Mouse (Mus musculus) granulocyte monocyte progenitor cell, adult 5-6 weeks (primary cell): ENCODE data around the gene Txlng. TPM values are rescaled to one million over a fixed set of nuclear protein-coding genes. Genes with fewer than 3 reads are reported as not detected.
"Not testable (repeated sequence)": the region's sequence is repeated elsewhere in the genome, so short reads cannot be mapped to it uniquely, and the experiment has no call there.

Experiments used
- ATAC-seq: replicated peaks from 2 replicates; pipeline ENCODE4 v1.8.0; 2016; ENCODE audit warnings: mild to moderate bottlenecking, moderate TSS enrichment, inconsistent platforms; ENCODE audit not compliant: poor library complexity, severe bottlenecking
- total RNA-seq, 2 experiments: library from RNA; stranded (forward) in 1 of 2; stranded (reverse) in 1 of 2; fragments of 200-712, 200-1000 nt in 1 of 2; fragments of >200 nt in 1 of 2; fragmentation: Nextera tagmentation in 1 of 2; gene quantifications; 2 replicates each; pipeline ENCODE4 v1.2.3; 2014 to 2017

Txlng gene
- 21.9 and 26.4 TPM in 2 replicates for total RNA-seq (2014; fragmentation: Nextera tagmentation)
- 39.6 and 41.4 TPM in 2 replicates for total RNA-seq (2017)

DNA sequence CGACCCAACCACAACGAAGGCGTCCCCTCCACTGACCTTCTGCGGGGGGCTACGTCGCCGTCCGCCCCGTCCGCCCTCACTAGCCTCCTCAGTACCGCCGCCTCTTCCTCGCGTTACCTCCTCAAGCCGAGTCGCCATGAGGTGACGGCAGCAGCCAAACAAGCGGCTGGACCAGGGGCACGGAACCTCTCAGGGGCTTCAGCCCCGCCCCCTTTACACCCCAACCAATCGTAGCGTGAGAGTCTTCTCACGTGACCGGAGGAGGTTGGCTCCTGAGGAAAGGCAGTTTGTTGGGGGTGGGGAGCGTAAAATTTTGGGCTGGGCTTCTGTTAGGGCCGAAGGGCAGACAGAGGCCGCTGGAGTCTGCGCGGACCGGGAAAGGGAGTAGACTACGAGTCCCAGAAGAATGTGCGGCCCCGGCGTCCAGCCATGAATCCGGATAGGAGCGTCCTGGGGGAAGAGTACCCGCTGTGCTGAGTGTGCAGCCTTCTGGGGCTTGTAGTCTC, at the start of gene Txlng:
Txlng (minus strand) TSS at position 252 of the 506 bp plus-strand sequence.
- peak; percentile 90 for ATAC-seq

DNA sequence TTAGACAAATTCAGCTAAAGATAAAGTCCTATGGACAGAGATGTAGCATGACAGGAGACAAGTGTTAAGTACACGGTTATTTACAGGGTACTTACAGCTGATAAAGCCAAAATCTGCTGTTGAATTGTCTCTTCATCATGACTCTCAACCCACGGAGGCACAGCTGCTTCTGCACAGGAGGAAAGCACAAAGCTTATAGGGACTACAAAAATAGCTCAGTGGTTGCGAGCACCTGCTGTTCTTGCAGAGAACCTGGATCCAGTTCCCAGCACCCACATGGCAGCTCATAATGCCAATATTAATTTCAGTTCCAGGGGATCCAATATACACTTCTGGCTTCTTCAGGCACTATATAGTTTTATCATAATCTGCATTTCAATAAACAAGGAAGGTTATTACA, 49.0 kb upstream of the Txlng start:
- ATAC-seq, result no peak

DNA sequence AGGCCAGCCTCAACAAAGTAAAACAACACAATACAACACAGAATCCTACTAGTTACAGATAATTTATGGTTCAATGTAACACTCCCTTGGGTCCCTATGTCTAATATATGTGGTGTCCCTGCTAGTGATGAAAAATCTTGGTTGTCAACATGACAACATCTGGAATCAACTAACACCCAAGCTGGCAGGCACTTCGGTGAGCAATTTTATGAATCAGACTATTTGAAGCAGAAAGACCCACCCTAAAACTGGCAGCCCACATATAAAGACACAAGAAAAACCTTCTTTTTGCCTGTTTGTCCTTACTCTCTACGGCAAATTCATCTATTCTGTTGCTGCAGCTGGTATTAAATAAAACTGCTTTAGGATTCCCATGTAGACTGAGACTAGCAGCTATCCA, 44.5 kb upstream of the Txlng start:
- no peak for ATAC-seq

DNA sequence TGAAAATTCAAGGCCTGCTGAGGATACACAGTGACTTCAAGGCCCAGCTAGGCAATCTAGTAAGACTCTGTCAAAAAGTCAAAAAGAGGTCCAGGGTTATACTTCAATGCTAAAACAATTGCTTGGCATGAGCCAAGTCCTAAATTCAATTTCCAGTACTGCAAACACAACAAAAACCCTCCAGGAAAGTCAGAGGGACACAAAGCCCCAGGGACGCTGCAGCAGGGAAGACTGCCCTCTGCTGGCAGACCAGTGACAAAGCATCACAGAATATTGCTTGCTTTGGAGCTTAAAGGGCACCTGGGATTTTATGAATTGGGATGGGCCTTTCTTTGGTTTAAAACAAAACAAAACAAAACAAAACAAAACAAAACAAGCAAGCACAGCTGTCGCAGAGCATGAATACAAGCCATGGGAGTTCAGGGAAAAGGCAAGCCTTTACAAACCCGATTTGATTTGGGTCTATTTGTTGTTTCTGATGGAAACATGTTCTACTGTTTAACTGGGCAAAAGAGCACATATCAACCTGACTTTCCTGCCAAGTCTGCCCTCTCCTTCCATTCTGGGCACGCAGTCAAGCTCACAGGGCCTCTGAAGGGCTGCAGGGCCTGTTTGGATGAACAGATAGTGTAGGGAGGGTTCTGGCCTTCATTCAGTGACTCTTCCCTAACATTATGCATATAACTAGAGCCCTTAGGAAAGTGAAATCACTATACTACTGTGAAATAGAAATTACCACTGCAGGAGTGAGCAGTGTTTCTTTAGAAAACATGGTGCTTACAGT, 42.7 kb upstream of the Txlng start:
- peak; percentile 78 for ATAC-seq

DNA sequence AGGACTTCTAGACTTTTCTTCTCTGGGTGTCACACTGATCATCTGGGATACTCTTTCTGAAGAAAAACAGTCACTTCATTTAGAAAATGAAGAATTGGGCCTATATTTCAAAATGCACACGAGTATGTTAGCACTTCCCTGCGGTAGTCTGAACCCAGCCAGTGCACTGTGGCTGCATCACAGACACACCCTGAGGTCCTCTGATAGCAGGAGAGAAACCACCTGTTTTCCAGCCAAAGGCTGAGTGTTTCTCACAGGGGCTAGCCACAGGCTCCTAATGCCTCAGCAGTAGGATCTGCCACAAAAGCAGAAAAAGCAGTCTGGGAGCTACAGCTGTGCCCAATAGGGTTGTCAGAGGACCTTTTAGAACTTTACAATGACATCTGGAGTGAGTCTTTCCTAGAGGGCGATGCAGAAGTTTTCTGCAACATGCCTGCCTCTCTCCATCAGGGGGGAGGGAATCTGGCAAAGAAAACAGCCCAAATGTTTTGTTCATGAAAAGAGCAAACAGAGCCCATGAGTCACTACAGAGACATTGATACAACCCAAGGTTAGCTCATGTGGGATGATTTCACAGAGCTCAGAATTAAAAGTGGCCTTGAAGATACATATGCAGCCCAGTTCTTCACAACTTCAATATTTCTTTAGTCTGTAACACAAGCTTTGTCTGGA, 39.2 kb upstream of the Txlng start:
- ATAC-seq, result no peak

DNA sequence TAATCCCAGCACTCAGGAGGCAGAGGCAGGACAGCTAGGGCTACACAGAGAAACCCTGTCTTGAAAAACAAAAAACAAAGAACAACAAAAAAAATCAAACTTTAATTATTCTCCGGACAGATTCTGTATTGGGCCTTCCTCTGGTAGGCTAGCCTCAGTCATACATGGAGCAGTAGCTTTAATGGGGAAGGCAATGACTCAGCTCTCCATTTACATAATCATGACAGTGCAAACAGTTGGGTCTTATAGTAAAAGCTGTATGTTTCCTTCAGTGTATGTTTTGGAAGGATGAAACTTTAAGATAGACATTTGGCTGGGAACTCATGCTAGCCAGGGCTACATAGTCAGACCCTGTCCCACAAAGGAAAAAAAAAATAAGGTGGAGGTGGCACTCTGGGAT, 19.4 kb upstream of the Txlng start:
- peak; percentile 46; the same call in 1 of the 2 replicates for ATAC-seq

DNA sequence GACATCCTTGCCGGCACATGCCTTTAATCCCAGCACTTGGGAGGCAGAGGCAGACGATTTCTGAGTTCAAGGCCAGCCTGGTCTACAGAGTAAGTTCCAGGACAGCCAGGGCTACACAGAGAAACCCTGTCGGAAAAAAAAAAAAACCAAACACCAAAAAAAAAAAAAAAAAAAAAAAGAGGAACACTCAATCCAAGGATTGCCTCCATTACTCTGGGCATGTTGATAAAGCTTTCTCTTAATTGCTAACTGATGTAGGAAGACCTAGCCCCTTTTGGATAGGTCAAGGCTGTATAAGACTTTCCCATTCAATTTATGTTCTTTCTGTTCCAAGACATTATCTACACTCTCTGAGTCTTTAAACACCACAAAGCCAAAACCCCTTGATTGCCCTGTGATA, 16.3 kb upstream of the Txlng start:
- ATAC-seq, result no peak

DNA sequence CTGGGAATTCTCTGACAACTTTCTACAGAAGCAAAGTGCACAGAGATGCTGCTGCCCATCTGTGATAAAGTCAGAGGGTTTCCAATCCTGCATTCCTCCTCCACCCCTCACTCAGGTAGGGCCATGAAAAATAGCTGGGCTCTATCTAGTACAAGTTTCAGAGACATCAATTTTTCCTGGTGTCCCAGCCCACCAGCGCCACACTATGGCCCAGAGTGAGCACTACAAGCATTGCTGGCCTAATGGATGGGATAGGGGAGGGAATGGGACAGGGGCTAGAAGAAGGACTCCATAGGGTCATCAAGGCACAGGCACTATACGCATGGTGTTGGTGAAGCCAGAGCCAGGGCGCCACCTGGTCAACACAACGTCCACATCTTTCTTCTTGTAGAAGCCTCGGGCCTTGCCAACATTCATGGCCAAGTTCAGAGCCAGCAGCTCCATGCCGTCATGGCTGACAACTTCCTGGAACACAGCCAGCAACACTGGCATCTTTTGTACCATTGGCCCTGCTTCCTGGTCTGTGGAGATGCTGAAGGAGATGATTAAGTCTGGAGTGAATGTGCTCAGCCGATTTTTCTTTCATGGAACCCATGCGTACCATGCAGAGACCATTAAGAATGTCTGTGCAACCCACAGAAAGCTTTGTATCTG, 15.3 kb upstream of the Txlng start:
- ATAC-seq, result no peak

DNA sequence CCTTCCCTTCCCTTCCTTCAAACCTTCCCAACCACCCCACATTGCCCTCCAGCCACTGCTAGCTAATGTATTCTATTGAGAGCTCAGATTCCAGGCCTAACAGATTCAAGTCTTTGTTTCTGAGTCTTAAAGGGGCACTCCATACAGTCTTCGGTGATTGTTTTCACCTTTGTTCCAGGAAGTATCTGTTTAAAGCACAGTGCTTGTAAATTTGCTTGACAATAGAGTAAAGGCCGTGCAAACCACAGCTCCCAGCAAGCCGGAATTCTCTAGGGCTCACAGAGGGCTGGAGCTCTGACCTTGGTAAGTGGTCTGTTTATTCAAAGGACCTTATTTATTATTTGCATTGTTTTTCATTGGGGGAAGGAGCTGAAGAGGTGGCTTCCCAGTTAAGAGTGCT, 2.8 kb upstream of the Txlng start:
- no peak for ATAC-seq

DNA sequence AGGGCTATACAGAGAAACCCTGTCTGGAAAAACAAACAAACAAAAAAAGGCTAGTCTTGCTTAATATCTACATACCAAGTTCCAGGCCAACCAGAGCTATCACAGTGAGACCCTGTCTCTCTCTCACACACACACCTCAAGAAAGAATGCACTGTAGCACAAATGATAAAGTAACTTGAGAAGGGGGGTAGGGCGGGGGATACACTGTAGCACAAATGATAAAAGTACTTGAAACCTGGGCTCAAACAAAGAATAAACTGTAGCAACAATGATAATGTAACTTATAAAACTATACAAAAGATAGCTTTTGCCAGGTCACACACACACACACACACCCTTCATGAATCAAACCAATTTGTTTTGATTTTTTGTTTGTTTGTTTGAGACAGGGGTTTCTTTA, 2.3 kb upstream of the Txlng start:
- no peak for ATAC-seq

DNA sequence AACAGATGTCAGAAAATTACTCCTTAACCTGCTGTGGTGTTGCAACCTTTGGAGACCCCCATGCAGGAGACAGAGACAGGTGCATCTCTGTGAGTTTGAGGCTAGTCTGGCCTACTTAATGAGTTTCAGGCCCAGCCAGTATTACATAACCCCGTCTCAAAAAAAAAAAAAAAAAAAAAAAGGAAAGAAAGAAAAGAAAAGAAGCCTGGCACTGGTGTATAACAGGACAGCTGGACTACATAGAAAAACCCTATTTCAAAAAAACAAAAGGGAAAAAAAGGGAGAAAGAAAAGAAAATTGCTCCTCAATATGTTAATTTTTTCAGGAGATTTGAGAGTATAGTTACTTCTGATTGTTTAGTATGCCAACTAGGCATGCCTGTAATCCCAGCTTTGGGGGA, 1.8 kb upstream of the Txlng start:
- no peak for ATAC-seq

DNA sequence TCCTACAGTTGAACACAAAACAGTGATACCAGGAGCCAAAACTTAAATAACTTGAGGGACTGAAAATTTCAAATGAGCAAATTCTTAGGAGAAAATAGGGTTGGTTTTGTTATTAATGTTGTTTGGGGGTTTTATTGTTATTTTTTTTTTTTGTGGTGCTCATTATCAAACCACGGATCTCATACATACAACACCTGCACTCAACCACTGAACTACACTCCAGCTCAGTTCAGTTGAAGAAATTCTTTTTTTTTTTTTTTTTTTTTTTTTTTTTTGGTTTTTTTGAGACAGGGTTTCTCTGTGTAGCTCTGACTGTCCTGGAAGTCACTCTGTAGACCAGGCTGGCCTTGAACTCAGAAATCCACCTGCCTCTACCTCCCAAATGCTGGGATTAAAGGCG, 1.1 kb upstream of the Txlng start:
- ATAC-seq, result not testable (repeated sequence)

DNA sequence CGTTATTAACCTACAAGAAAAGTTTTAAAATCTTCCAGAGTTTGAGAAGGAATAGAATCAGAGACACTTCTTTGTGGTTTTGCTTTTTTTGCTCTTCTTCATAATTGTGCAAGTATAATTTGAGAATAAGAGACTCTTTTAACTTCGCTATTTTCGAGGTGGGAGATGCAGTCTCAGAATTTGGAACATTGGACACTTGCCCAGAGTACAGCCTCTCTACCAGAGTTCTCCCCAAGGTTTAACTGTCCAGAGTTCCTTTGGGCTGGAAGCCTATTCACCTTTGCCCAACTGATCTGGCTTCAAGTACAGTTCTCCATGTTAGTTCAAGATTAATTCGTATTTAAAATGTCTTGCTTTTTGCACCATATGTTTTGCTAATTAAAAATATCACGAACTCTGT, 487 bp upstream of the Txlng start:
- no peak for ATAC-seq

DNA sequence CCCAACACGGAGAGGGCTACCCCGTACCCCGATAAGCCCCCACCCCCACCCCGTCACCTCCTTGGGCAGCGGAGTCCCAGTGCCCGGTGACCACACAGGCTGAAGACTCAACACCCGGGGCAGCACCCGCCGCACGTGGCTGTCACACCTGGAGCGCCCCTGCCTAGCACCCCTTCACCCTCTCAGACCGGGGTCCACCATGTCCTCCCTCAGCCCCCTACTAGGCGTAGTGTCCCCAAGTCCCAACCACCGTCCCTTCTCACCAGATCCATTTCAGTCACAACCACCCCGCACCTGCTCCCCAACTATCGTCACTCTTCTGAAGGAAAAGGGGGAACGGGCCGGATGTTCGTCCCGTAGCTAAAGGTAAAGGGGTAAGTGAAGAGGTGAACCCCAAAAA, 471 bp downstream of the Txlng start:
- 0 out of 2 replicates have a peak, but pooled peaks have one; percentile 2 for ATAC-seq

DNA sequence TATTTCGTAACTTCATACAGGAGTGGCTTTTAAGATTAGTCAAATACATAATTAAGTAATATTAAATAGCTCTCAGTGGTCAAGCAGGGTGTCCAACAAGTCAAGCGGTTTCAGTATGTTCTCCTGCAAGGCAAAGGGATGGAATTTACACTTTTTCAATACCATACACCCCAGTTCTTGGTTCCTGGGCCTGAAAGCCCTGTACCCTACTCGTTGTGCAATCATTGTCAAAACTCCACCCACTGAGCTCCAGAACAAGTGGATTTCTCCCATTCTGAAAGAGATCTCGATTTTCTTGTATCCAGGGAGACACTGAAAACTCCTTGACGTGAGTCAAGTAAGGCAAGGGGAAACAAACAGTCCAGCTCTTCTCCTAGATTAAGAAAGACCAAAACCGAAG, 1.2 kb downstream of the Txlng start:
- peak; percentile 36 for ATAC-seq

DNA sequence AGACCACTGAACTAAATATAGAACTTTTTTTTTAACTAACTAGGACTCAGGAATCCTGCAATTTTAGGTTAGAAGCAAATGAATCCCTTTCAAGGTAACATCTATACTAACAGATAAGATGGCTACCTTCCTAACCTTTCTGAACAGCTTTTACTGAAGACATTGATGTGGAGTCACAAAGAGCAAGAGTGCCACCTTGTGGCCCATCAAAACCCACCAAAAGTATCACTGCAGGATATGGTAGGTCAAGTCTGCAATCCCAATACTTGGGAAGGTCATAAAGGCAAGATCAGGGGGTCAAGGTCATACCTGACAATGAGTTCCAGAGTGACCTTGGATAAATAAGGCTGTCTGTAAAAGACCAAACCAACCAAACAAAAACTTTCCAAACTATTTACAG, 28.9 kb downstream of the Txlng start:
- peak; percentile 46 for ATAC-seq

DNA sequence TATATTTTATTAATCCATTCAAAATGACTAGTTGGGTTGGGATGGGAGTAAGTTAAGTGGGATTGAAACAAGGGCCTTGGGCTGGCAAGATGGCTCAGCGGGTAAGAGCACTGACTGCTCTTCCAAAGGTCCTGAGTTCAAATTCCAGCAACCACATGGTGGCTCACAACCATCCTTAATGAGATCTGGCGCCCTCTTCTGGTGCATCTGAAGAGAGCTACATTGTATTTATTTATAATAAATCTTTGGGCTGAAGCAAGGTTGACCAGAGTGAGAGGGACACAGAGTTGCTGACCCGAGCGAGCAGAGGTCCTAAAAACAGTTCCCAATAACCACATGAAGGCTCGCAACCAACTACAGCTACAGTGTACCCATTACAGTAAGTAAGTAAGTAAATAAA, 37.9 kb downstream of the Txlng start:
- not testable (repeated sequence) for ATAC-seq

DNA sequence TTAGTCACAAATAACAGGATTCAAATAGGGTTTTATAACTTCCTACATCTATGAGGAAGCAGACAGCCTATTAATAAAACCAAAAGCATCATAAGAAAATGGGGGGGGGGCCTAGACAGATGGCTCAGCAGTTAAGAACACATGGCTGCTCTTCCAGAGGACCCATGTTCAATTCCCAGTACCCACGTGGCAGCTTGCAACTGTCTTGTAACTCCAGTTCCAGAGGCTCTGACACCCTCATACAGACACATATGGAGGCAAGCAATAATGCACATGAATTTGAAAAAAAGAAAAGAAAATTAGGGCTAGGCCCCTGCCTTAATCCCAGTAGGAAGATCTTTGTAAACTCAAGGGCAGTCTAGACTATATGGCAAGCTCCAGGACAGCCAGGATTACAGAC, 40.9 kb downstream of the Txlng start:
- no peak for ATAC-seq

DNA sequence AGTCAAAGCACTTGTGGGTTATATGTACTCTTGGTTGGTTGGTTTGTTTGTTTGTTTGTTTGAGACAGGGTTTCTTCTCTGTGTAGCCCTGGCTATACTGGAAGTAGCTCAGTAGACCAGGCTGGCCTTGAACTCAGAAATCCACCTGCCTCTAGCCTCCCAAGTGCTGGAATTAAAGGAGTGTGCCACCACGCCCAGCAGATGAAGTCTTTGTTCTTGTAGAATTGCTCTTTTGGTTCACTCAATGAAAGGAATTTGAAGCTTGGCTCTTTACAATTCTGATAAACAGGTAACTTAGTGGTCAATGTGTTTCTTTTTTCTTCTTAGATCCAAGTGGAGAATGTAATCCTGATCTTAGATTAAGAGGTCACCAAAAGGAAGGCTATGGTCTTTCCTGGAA, 58.5 kb downstream of the Txlng start:
- ATAC-seq, result no peak

DNA sequence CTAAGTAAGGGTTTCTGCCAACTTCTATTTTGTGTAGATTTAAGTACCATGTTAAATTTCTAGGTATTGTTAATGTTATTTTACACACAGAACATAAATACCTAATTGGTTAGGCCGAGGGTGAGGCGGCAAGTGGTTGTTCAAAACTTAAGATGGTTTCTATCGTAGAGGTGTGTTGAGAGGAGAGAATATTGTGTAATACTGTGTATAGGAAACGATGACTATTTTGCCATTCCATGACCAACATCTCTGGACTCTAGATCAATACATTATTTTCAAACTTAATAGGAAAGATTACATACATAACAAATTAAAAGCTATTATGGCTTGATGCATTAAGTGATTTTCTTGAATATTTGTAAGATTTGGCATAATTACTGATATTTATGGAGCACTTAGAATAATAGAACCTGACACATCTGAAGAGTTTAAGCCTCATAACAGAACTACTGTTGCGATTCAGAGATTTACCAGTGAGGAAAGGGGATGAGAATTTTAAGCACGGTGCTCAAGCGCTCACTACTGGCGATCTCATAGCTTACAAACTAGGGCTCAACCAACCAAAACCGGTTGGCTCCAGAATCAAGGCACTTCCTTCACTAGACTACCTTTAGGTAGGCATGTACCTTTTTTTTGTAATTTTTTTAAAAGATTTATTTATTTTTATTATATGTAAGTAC, 67.4 kb downstream of the Txlng start:
- no peak for ATAC-seq
